Mouse (Mus musculus) adrenal gland, postnatal 25 days (tissue): Measurements from ENCODE around the gene Pde1a. TPM values are rescaled to one million over a fixed set of nuclear protein-coding genes. Genes with fewer than 3 reads are reported as not detected.
"Not testable (repeated sequence)": the region's sequence is repeated elsewhere in the genome, so short reads cannot be mapped to it uniquely, and the experiment has no call there.

ENCODE experiments used
- DNase-seq: peaks from one replicate; pipeline ENCODE4 v3.0.0; 2021; ENCODE audit warnings: mixed read lengths
- total RNA-seq: library from RNA; stranded (reverse); gene quantifications from 2 replicates; pipeline ENCODE4 v1.2.3, GENCODE M21; 2021

The Pde1a gene
- total RNA-seq, 1 experiment from 2014 or later, result 17.1 TPM

DNA sequence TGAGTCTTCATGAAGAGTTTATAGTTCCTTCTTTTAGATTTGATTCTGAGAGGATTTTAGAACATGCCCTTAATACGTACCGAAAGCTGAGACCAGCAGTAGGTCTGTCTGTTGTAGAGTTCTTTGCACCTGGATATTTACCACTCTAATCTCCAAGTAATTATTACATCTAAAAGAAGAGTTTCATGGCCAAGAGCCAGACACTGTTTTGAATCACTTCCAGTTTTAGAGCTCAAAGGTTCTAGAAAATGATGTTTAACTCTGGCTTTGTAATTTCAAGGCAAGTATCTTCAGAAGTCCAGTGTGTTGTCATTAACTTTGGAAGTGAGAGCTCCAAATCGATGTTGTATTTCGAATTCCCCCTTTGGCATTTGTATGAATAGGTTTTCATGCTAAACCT lies 167.8 kb downstream of the Pde1a start:
- DNase-seq, result no peak

DNA sequence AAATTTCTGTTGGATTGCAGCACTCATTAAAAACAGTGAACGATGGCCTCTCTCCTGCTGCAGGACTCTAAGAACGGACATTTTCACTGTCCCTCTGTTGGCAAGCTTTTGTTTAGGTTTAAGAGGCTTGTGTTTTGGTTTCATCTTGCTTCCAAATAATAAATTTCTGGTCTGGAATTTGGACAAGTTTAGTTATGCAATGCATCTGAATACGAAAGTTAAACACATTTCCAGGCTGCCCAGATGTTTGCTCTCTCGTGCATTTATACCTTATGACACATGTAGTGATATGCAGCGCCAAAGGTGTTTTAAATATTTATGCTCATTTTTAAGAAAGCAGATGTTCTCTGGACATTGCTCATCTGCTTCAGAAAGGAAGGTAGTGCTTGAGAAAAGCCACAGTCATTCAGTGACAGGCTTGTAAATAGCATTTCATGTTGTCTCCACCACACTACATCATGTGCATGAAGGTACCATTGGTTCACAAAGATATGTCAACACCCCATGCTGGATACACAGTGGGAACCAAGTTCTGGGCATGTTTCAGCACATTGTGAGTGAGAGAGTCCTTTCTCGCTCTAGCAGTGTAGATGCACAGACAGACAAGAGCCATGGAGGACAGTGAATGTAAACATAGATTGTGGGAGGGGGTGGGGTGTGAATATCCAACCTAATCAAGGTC lies 171.5 kb downstream of the Pde1a start:
- DNase-seq, result no peak

DNA sequence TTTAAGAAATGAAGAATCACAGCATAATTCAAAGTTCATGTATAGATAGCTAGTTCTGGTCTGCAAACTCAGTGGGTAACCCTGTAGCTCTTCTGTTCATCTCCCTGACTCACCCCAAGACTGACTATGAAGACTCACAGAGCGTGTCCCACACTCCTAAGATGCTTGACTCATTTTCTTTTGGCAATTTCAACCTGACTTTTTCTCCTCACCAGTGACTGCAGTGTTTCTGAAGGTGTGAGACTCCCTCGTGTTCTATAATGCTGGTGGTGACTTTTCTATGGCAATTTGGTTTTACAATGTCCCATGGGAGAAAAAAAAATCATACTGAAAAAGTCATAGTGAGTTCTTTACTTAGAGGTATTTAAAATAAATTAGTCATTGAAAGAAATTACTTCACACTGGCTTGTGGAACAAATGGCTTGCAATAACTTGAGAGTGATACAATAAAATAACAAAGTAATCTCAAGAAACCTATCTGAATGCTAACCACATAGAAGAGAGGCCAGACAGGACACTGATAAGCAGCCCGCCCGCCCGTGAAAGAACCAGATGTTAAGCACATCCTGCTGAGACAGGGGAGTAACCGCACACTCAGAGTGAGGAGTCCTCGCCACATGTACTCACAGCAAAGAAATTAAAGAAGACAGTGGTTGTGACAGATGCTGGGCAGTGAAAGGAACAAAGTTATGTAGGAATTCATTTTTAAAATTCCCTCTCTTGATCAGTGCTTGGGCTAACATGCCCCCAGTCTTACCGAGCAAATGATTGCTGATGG lies 183.2 kb downstream of the Pde1a start:
- DNase-seq, result no peak

DNA sequence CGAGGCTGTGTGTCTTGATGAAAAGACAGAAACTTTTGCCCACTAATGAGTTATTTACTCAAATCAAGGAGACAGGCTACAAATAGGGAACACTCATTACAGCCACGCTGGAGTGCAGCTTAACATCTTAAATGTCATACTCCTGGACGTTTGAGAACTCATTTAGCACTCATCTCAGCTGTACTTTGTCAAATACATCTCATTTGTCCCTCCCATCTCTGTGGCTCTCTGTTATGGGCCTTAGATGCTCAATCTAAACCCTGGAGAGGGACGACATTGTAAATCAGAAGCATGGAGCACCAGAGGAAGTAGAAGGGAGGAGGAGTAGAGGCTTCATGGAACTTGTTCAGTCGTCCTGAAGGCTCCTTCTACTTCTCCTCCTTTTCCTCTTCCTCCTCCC lies 194.6 kb downstream of the Pde1a start:
- no peak for DNase-seq

DNA sequence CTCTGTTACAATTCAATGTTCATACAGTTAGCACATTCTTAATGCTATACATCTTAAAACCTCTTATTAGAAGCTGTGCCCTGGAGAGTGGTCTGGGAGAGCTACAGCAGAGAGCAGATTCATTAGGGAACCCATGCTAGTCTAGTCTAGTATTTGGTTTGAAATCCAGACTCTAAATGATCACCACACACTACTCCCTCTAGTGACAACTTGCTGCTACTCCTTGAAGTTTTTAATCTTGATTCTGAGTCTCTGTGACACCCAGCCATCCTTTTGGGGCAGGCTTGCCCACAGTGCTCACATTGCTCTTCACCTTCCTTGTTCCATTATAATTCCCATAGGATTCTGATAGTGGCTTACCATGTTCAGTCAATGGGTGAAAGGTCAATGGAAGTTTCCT lies 206.9 kb downstream of the Pde1a start:
- no peak for DNase-seq

DNA sequence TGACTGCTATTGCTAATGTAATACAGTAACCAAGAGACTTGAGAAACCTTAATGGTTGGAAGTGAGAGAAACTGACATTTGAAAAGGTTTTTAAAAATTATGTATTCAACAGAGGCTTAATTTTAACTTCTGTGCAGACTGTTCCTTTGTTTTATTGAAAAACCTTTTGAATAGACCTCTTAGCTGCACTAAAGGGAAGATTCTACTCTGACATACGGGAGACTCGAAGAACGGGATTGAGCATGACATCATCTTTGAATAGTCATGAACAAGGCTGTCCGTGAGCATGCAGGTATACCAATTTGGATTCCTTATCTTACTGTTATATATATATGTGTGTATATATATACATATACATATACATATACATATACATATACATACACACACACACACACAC lies 207.9 kb downstream of the Pde1a start:
- DNase-seq, result no peak

DNA sequence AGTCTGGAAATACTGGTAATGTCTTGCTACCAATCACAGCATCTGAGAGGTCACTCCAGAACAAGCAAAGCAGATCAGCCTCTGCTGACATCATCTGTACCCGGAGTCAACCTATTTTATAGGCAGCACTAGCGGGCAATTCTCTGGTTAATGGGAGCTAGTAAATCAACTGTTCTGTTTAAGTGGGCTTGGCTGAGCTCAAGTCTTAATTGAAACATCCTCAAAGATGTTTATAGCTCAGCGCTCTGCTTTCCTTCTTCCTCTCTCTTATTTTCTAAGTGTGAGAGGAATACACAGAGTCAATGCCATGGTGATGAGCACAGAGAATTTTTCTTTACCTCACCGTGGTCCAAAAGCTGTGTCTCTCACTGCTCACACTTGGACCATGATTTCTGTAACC lies 208.8 kb downstream of the Pde1a start:
- no peak for DNase-seq

DNA sequence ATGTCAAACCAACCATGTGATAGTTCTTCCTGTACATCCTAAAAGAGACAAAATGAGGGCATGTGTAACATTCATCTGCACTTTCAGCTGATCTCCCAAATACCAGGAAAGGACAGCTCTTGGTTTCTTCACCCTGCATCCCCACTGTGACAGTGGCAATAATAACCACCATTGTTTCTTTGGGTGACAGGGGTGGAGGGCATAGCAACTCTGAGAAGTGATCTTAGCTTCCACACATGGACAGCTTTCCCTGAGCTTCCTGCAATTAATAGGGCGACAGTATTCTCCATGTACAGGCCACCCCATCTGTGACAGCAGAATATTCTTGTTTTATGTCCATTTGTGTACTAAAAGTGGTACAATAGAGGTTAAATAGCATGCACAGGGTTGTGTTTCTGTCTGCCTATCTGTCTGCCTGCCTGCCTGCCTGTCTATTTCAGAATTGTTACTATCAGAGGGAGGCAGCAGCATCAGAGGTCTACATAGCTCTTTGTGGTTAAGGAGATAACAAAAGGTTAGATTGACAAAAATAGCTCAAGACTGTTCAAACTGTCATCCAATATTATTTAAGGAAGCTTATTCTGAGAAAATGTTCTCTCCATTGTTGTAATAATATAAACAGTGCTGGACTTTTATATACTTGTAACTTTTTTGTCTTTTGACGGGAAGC lies 227.3 kb downstream of the Pde1a start:
- DNase-seq, result no peak

DNA sequence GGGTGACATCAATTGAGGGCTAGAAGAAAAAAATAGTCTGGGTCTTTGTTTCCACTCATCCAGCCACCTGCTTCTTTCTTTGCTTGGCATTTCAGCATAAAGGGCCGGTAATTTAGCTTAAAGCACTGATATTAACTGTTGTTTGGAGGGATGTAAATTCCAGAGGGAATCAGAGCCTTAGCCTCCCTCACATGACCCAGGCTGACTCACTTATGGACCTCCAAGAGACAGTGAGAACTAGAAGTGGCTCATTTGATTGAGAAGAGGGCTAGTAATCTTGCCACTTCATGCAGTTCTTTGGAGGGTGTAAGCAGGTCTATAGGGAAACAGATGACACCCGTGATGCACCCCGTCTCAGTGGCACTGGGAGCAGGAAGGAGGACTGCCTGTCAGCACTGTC lies 230.7 kb downstream of the Pde1a start:
- DNase-seq, result no peak

DNA sequence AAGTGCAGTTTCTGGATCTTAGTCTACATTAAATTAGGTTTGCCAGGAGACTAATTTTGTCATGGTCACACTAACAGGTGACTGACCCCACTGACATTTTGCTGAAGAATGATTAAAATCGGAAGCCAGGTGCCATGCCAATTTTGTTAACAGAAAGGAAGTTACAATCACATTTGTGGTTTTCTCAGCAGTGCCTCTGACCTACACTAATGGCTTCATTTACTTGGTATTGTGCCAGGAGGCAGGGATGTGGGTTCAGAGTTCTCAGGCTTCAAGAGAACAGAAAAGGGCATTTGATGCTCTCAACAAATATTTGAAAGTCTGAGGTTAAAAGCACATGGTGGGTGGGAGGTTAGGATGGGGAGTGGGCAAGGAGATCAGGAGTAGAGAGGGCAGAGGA lies 236.4 kb downstream of the Pde1a start:
- DNase-seq, result no peak

DNA sequence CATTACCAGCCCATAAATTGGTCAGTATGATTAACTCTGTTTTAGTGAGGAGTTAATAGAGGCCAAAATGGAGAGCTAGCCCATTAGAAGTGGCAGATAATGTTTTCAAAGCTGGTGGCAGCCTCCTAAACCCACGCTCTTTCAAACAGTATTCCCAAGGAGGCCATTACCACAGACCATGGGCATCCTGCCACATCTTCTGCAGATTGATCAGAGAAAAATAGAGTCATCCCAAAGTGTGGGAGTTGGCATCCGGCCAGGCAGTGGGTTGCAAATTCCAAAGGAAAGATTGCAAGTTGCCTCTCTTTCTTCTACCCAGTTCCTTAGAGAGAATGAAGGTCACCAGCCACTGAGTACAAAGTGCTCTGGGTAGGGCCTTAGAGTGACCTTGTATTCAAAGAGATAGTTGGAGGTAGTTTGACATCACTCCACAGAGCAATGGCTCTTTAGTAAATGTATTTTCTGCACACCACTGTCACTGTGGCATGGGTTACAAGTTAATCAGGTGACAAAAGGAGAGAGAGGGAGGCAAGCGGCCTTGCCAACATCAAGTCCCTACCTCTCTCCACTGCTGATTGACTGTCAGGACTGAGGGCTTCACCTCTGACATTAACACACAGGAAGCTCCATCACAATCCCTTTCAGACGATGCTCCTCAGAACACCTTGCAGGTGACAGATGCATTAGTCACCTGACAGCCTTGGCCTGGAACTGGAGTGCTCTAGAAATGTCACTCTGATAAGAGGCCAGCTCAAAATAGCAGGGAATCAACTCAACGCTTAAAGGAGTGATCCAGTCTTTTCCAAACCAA lies 237.3 kb downstream of the Pde1a start:
- peak; percentile 77 for DNase-seq

DNA sequence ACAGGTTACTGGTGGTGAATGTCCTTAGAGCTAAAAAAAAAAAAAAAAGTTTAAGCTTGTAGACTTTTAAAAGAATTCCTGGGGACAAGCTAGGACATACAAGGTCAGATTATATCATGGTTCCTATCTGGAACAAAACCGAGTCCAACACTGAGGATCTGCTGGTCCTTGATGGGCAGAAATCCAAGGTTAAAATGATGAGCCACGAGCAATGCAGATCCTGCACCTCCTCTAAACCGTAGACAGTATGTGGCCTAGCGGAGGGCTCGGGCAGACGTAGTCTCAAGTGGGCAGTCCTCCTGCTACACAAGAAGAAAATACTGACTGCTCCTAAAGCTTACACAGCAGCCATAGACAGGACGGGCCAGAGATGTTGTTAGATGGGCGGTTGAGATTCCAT lies 238.5 kb downstream of the Pde1a start:
- DNase-seq, result no peak

DNA sequence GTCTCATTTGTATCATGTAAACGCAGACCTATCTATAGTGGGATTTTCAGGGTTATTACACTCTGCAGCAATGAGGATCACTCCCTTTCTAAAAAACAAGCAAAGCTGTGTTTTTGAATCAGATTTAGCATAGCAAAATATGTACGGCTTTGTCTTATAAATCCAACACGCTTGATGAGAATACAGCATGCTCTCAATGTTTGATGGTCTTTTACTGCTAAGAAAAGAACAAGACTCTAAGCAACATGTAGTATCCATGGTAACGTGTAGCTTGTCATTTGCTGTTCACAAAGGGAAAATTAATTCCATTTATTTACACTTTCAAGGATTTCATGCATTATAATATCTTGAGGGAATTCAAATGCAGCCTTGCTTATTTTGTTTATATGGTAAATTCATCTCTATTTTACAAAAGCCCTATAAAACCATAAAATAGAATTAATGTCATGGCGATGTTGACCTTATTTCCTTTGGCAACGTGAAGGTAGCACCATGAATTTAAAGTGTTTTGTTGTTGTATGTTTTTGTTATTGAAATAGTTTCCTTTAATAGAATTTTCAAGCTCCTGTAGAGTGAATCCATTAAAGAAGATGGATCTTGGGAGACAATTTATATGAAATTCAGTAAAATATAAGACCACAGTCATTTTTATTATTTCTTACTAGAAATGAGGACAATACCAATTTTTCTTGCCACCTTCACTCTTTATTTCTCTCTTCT lies 245.5 kb downstream of the Pde1a start:
- no peak for DNase-seq

DNA sequence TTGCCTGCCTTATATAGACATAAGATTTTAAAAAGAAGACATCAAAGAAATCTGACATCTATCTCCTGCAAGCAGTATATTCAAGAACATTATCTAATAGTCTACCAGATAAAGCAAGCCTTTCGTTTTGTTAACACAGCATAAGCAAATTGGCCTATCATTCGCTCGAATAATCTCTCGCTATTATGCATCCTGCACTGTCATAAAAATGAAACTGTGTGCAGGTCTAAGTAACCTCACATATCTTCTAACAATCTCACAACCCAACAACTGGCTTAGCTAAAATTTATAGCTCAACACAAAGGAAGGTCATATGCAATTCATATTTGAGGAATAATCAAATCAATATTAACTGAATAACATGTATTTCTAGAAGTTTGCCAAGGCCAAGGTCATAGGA lies 246.0 kb downstream of the Pde1a start:
- DNase-seq, result no peak

DNA sequence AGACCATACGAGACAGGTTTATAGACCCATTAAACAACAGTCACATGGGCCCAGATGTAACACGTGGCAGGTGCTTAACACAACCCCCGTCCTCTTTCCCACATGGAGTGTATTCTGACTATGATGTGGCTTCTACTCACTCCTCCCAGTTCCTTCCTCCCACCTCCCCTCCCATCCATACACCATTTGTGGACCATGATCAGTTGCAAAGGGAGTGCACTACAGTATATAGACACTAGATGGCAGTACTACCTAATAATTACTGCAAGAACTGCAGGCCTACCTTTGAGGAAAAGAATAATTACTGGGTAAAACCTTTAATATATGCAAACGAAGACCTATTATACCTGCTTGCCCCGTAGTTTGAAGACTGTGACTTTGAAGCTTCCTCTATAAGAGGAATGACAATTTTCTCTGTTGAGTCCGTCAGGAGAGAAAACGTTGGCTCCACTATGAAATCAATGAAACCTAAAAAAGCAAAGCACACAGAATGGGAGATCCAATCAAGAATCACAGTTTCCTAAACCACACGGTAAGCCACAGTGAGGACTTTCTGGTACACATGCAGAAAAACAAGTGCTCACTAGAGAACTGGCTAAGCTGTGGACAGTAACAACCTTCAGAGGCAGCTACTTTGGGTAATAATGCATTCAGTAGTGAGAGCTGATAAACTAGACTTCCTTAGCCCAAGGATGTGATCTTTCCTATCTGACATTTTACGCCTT lies 263.8 kb downstream of the Pde1a start:
- no peak for DNase-seq

DNA sequence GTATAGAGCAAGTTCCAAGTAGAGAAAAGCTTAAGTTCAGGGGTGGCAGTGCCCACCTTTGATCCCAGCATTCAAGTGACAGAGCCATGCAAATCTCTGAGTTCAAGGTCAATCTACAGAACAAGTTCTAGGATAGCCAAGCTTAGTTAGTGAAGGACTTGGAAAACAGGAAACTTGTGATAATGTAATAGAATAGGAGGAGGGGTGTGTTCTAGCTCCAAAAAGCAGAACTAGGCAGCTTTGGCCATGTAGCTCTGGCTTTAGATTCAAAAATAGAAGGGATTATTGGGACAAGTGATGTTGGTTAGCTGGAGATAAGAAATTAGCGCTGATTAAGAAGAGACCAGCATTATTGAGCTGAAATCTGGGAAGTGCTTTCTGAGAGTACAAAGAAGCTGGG lies 272.4 kb downstream of the Pde1a start:
- no peak for DNase-seq

DNA sequence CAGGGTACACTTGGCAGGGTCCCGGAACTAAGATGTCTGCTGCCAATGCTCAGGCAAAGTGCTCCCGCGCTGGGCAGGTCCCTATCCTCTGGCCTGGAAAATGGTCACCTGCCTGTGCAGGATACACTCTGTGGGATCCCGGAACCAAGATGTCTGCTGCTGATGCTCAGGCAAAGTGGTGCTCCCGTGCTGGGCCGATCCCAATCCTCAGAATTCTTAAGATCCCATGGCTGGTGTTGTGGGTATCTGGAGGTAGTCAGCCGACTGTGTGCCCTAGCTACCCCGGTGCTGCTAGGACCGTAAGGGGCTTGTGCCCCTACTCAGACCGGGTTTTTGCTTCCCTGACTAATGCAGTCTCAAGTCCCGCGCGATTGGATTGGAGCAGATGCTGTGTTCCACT lies 281.9 kb downstream of the Pde1a start:
- not testable (repeated sequence) for DNase-seq

DNA sequence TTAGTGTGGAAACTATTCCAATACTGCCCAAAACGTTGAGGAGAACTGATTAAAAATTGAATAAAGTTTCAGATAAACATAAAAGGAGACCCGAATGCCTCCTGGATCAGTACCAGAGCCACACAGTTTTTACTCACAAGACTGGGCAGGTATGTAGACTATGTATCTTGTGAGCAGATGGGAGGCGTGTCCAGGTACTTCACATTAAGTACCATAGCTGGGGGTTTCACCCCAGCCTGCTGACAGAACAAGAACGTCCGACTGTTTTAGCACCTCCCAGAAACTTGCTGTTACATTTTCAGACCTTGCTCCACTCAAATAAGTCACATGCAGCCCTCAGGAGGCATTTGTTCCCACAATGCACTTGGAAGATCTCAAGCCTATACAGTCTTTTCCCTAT lies 289.7 kb downstream of the Pde1a start:
- DNase-seq, result no peak

DNA sequence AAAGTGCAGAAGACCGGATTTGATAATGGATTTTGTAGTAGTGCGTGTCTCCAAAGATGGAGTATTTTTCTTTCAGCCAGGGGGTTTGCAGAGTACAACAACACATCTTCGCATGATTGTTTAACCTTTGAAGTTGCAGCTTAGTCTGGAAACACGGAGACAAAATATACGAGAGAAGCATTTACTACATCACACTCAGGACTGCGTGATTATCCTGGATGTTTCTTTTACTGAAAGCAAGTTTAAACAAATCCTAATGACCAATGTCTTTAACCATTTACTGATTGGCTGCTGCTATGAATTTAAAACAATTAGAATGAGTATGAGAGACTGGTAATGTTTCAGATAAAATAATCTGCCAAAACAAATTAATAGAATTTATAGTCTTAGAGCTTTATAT lies 290.2 kb downstream of the Pde1a start:
- no peak for DNase-seq

DNA sequence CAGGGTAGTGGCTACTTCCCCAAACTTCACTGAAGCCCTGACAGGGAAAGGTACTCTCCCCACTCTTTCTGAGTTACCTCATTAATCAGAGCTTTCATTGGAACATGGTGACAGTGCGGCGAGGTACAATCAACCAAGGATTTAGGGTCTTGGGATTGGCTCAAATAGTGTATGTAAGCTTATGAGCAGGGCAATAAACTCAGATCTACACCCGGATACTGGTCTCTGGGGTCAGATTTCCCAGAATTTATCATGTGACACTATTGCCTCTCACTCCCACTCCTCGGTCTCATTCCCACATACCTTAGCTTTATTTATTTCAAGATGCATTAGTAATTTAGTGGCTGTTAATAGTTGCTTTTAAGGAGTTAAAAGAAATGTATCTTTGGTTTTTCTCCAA lies 303.4 kb downstream of the Pde1a start:
- DNase-seq, result no peak

DNA sequence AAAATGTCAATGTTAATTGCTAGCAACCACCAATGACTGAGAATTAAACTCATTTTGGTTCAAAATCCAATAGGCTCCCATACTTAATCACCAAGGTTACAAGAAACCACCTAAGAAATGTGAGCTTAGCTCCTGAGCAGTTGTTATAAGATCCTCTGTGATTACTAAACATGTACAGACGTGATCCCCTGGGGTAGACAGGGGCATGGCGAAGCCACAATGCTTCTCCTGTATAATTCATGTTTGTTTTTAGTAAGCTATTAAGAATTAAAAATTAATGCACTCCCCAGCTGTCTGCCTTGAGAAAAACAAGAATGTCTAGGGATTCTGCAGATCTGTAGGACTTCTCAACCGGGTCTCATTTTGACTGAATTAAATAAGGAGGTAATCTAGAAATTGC lies 309.7 kb downstream of the Pde1a start:
- no peak for DNase-seq
